Mouse (Mus musculus) stomach, postnatal 0 days (tissue): ENCODE measurements around the gene Tmc6.

ENCODE experiments used
- CTCF ChIP-seq: IDR thresholded peaks from 2 replicates; pipeline ENCODE4 v1.5.1; 2016; ENCODE audit warnings: antibody characterized with exemption, low read depth, mild to moderate bottlenecking, moderate library complexity
- EP300 ChIP-seq: optimal IDR thresholded peaks from 2 replicates; pipeline ENCODE3; 2016; ENCODE audit warnings: antibody characterized with exemption

GRCm38 (mm10) chr11:117792281-117792888, 10.4 kb upstream of the Tmc6 start:
- TF ChIP-seq CTCF: peak; percentile 29
- no peak for TF ChIP-seq EP300
